Mouse (Mus musculus): ENCODE data around the gene Tanc2. TPM values are rescaled to one million over a fixed set of nuclear protein-coding genes. Genes with fewer than 3 reads are reported as not detected.

The Tanc2 gene
- total and polyA plus RNA-seq, 2 experiments from 2014 or later, result 26.8 to 83.4 TPM

GRCm38 (mm10) chr11:105955815-105956430 lies 366.1 kb downstream of the Tanc2 start:
- no peaks in the 10 kb centered on the region for H3K9me3 ChIP-seq (ENCODE audit: low read length)
- ATAC-seq (no peak), DNase-seq (ENCODE audit: low spot score) (no peak)
- no peak overlapping the region for H3K9ac ChIP-seq (replicated peaks; ENCODE audit: low read length)
- 84% methylated on average over 28 of the region's 28 CpGs for WGBS
- no peaks in the 10 kb centered on the region for H3K36me3 ChIP-seq (ENCODE audit: insufficient read depth, low read length)
- H3K4me3 ChIP-seq (ENCODE audit: low read length), result no peak overlapping the region
- H3K4me2 ChIP-seq (ENCODE audit: low read depth, low read length), result no peak overlapping the region
- no peak overlapping the region for H3K27ac ChIP-seq
- H3K4me1 ChIP-seq (ENCODE audit: insufficient read depth, low read length), result no peaks in the 10 kb centered on the region
- no peaks in the 10 kb centered on the region for H3K27me3 ChIP-seq (ENCODE audit: insufficient read depth, low read length)
- no peak for TF ChIP-seq CTCF (IDR thresholded peaks at IDR 0.05; ENCODE audit: low read depth)

- Histone ChIP-seq H3K27ac (no peak overlapping the region), H3K36me3 (ENCODE audit: insufficient read depth, low read length) (no peaks in the 10 kb centered on the region), H3K4me3 (ENCODE audit: low read length) (no peak overlapping the region), H3K4me2 (ENCODE audit: low read depth, low read length) (no peak overlapping the region), H3K27me3 (ENCODE audit: insufficient read depth, low read length) (no peaks in the 10 kb centered on the region), H3K4me1 (ENCODE audit: insufficient read depth, low read length) (no peaks in the 10 kb centered on the region), H3K9me3 (ENCODE audit: low read length) (no peaks in the 10 kb centered on the region), H3K9ac (replicated peaks; ENCODE audit: low read length) (no peak overlapping the region)
- ATAC-seq (no peak), DNase-seq (ENCODE audit: low spot score) (no peak)
- TF ChIP-seq CTCF (IDR thresholded peaks at IDR 0.05; ENCODE audit: low read depth), result no peak
- 46% methylated on average over 6 of the region's 6 CpGs for WGBS
These were observed 367.7 kb downstream of the Tanc2 start for GRCm38 (mm10) chr11:105957501-105957900.

- H3K27ac ChIP-seq, result peak overlapping the region; percentile 41; the same call in 1 of the 2 replicates
- DNase-seq (ENCODE audit: low spot score) (no peak), ATAC-seq (no peak)
- TF ChIP-seq CTCF (IDR thresholded peaks at IDR 0.05; ENCODE audit: low read depth), result no peak
- no peaks in the 10 kb centered on the region for H3K27me3 ChIP-seq (ENCODE audit: insufficient read depth, low read length)
- no peak overlapping the region for H3K9ac ChIP-seq (replicated peaks; ENCODE audit: low read length)
- no peaks in the 10 kb centered on the region for H3K9me3 ChIP-seq (ENCODE audit: low read length)
- no peak overlapping the region for H3K4me3 ChIP-seq (ENCODE audit: low read length)
- no peak overlapping the region for H3K4me2 ChIP-seq (ENCODE audit: low read depth, low read length)
- 29% methylated on average over 1 of the region's 1 CpGs for WGBS
- no peaks in the 10 kb centered on the region for H3K36me3 ChIP-seq (ENCODE audit: insufficient read depth, low read length)
- no peaks in the 10 kb centered on the region for H3K4me1 ChIP-seq (ENCODE audit: insufficient read depth, low read length)
These were observed 368.8 kb downstream of the Tanc2 start for GRCm38 (mm10) chr11:105958566-105958965.

GRCm38 (mm10) chr11:105959355-105959754 lies 369.6 kb downstream of the Tanc2 start:
- no peak for TF ChIP-seq CTCF (IDR thresholded peaks at IDR 0.05; ENCODE audit: low read depth)

GRCm38 (mm10) chr11:105964691-105965090 lies 374.9 kb downstream of the Tanc2 start:
- no peak for ATAC-seq
- Histone ChIP-seq H3K9ac (replicated peaks; ENCODE audit: low read length) (no peak overlapping the region), H3K36me3 (ENCODE audit: insufficient read depth, low read length) (no peaks in the 10 kb centered on the region), H3K27ac (no peak overlapping the region), H3K4me1 (ENCODE audit: insufficient read depth, low read length) (0 out of 2 replicates have a peak, but pooled peaks cover 8% of the 10 kb centered on the region), H3K9me3 (ENCODE audit: low read length) (no peaks in the 10 kb centered on the region), H3K4me2 (ENCODE audit: low read depth, low read length) (no peak overlapping the region), H3K27me3 (ENCODE audit: insufficient read depth, low read length) (no peaks in the 10 kb centered on the region), H3K4me3 (ENCODE audit: low read length) (no peak overlapping the region)
- TF ChIP-seq CTCF (IDR thresholded peaks at IDR 0.05; ENCODE audit: low read depth), result peak; percentile 33; the same call in 1 of the 2 replicates
- 71% methylated on average over 5 of the region's 5 CpGs for WGBS
- DNase-seq (ENCODE audit: low spot score), result no peak

More at GRCm38 (mm10) chr11:105959355-105959754, 369.6 kb downstream of the Tanc2 start:
- peak; percentile 75 for DNase-seq (ENCODE audit: low spot score)
- Histone ChIP-seq H3K4me3 (ENCODE audit: low read length) (no peak overlapping the region), H3K27ac (peak overlapping the region; percentile 41; the same call in 1 of the 2 replicates), H3K27me3 (ENCODE audit: insufficient read depth, low read length) (no peaks in the 10 kb centered on the region), H3K36me3 (ENCODE audit: insufficient read depth, low read length) (no peaks in the 10 kb centered on the region), H3K4me2 (ENCODE audit: low read depth, low read length) (no peak overlapping the region), H3K9ac (replicated peaks; ENCODE audit: low read length) (no peak overlapping the region), H3K9me3 (ENCODE audit: low read length) (no peaks in the 10 kb centered on the region), H3K4me1 (ENCODE audit: insufficient read depth, low read length) (no peaks in the 10 kb centered on the region)
- peak; percentile 82 for ATAC-seq
- WGBS, result 28% methylated on average over 17 of the region's 17 CpGs

GRCm38 (mm10) chr11:105966288-105966687 lies 376.5 kb downstream of the Tanc2 start:
- H3K4me3 ChIP-seq (ENCODE audit: low read length), result no peak overlapping the region
- ATAC-seq (no peak), DNase-seq (ENCODE audit: low spot score) (no peak)
- 0 out of 2 replicates have a peak, but pooled peaks cover 8% of the 10 kb centered on the region for H3K4me1 ChIP-seq (ENCODE audit: insufficient read depth, low read length)
- H3K9me3 ChIP-seq (ENCODE audit: low read length), result no peaks in the 10 kb centered on the region
- H3K4me2 ChIP-seq (ENCODE audit: low read depth, low read length), result no peak overlapping the region
- no peak overlapping the region for H3K27ac ChIP-seq
- no peaks in the 10 kb centered on the region for H3K36me3 ChIP-seq (ENCODE audit: insufficient read depth, low read length)
- 80% methylated on average over 4 of the region's 4 CpGs for WGBS
- no peak overlapping the region for H3K9ac ChIP-seq (replicated peaks; ENCODE audit: low read length)
- no peaks in the 10 kb centered on the region for H3K27me3 ChIP-seq (ENCODE audit: insufficient read depth, low read length)
- no peak for TF ChIP-seq CTCF (IDR thresholded peaks at IDR 0.05; ENCODE audit: low read depth)
